Mouse (Mus musculus) lung, embryonic 14.5 days (tissue): ENCODE data around the gene Kcnab2. TPM values are rescaled to one million over a fixed set of nuclear protein-coding genes. Genes with fewer than 3 reads are reported as not detected.

Experiments used
- ATAC-seq: fragments of 200-750 bp; cut with Nextera tagmentation; 2 replicates; pipeline ENCODE4 v1.8.0; 2017; ENCODE audit warnings: mild to moderate bottlenecking, moderate TSS enrichment, moderate library complexity; ENCODE audit not compliant: insufficient read depth
- DNase-seq: peaks from one replicate; pipeline ENCODE4 v3.0.0-alpha.2; 2015
- H3K27ac ChIP-seq: fragments of 300-500 bp; sonication (generic); 2 replicates; pipeline ENCODE4 v1.5.1; 2014; ENCODE audit warnings: low read depth, mild to moderate bottlenecking, moderate library complexity
- H3K27me3 ChIP-seq: fragments of 300-500 bp; sonication (generic); 2 replicates; pipeline ENCODE4 v1.6.1; 2014; ENCODE audit warnings: low read length, control low read depth; ENCODE audit not compliant: insufficient read depth
- H3K36me3 ChIP-seq: fragments of 300-500 bp; sonication (generic); 2 replicates; pipeline ENCODE4 v1.6.1; 2014; ENCODE audit warnings: control low read depth; ENCODE audit not compliant: insufficient read depth
- H3K4me1 ChIP-seq: fragments of 300-500 bp; sonication (generic); 2 replicates; pipeline ENCODE4 v1.6.1; 2014; ENCODE audit warnings: antibody characterized with exemption, control low read depth; ENCODE audit not compliant: insufficient read depth
- H3K4me2 ChIP-seq: fragments of 300-500 bp; sonication (generic); 2 replicates; pipeline ENCODE4 v1.6.1; 2014; ENCODE audit warnings: mild to moderate bottlenecking
- H3K4me3 ChIP-seq: fragments of 300-500 bp; sonication (generic); 2 replicates; pipeline ENCODE4 v1.5.1; 2014; ENCODE audit warnings: low read depth, low read length
- H3K9ac ChIP-seq: fragments of 300-500 bp; sonication (generic); 2 replicates; pipeline ENCODE4 v1.6.1; 2014
- H3K9me3 ChIP-seq: fragments of 300-500 bp; sonication (generic); 2 replicates; pipeline ENCODE4 v1.6.1; 2016; ENCODE audit warnings: low read depth, low read length, control low read depth
- CTCF ChIP-seq: IDR thresholded peaks from 2 replicates; pipeline ENCODE4 v1.5.1; 2016; ENCODE audit warnings: antibody characterized with exemption, low read depth
- WGBS: fragments of 180-500 bp; shearing (Covaris S2); extraction: QIAGEN DNeasy Blood & Tissue Kit; methylation state at CpG from one replicate; pipeline ENCODE4 v1.1.7; 2014; 5-methylcytosine and 5-hydroxymethylcytosine counted together
- polyA plus RNA-seq: library from polyadenylated mRNA; unstranded; fragments of >200 nt; fragmentation: Nextera tagmentation; extraction: Ambion mirVana; gene quantifications from 2 replicates; pipeline ENCODE4 v1.2.1, GENCODE M21; 2014

Gene Kcnab2
- polyA plus RNA-seq, 1 experiment from 2014 or later, result 3.6 TPM

- WGBS, result 90% methylated on average over 12 of the region's 12 CpGs
- no peaks in the 10 kb centered on the region for H3K9me3 ChIP-seq
- no peaks in the 10 kb centered on the region for H3K27me3 ChIP-seq
- DNase-seq (no peak), ATAC-seq (no peak)
- TF ChIP-seq CTCF, result no peak
- no peak overlapping the region for H3K4me2 ChIP-seq
- no peaks in the 10 kb centered on the region for H3K36me3 ChIP-seq
- no peaks in the 10 kb centered on the region for H3K4me1 ChIP-seq
- H3K4me3 ChIP-seq, result no peak overlapping the region
- H3K9ac ChIP-seq, result no peak overlapping the region
- no peak overlapping the region for H3K27ac ChIP-seq
These were observed 23.5 kb downstream of the Kcnab2 start for GRCm38 (mm10) chr4:152454153-152454552.

- DNase-seq (no peak), ATAC-seq (no peak)
- H3K4me3 ChIP-seq, result no peak overlapping the region
- H3K4me2 ChIP-seq, result no peak overlapping the region
- H3K36me3 ChIP-seq, result no peaks in the 10 kb centered on the region
- no peaks in the 10 kb centered on the region for H3K4me1 ChIP-seq
- no peak overlapping the region for H3K27ac ChIP-seq
- WGBS, result 53% methylated on average over 10 of the region's 10 CpGs
- H3K9ac ChIP-seq, result no peak overlapping the region
- H3K9me3 ChIP-seq, result no peaks in the 10 kb centered on the region
- no peak for TF ChIP-seq CTCF
- no peaks in the 10 kb centered on the region for H3K27me3 ChIP-seq
These were observed 24.6 kb downstream of the Kcnab2 start for GRCm38 (mm10) chr4:152453079-152453478.

GRCm38 (mm10) chr4:152451371-152451770 lies 26.3 kb downstream of the Kcnab2 start:
- Histone ChIP-seq H3K27me3 (no peaks in the 10 kb centered on the region), H3K9me3 (no peaks in the 10 kb centered on the region), H3K4me1 (no peaks in the 10 kb centered on the region), H3K27ac (no peak overlapping the region), H3K9ac (no peak overlapping the region), H3K4me3 (no peak overlapping the region), H3K36me3 (no peaks in the 10 kb centered on the region), H3K4me2 (no peak overlapping the region)
- TF ChIP-seq CTCF, result no peak
- DNase-seq (no peak), ATAC-seq (no peak)
- 76% methylated on average over 6 of the region's 6 CpGs for WGBS

GRCm38 (mm10) chr4:152448666-152449018 lies 29.0 kb downstream of the Kcnab2 start:
- no peak overlapping the region for H3K4me2 ChIP-seq
- DNase-seq (no peak), ATAC-seq (no peak)
- no peak for TF ChIP-seq CTCF
- H3K4me1 ChIP-seq, result no peaks in the 10 kb centered on the region
- no peaks in the 10 kb centered on the region for H3K36me3 ChIP-seq
- no peaks in the 10 kb centered on the region for H3K27me3 ChIP-seq
- H3K9ac ChIP-seq, result no peak overlapping the region
- H3K4me3 ChIP-seq, result no peak overlapping the region
- 64% methylated on average over 8 of the region's 8 CpGs for WGBS
- no peak overlapping the region for H3K27ac ChIP-seq
- H3K9me3 ChIP-seq, result no peaks in the 10 kb centered on the region

GRCm38 (mm10) chr4:152447731-152448665 lies 29.7 kb downstream of the Kcnab2 start:
- Histone ChIP-seq H3K36me3 (no peaks in the 10 kb centered on the region), H3K4me1 (no peaks in the 10 kb centered on the region), H3K9me3 (no peaks in the 10 kb centered on the region), H3K4me2 (no peak overlapping the region), H3K27ac (no peak overlapping the region), H3K27me3 (no peaks in the 10 kb centered on the region), H3K9ac (no peak overlapping the region), H3K4me3 (no peak overlapping the region)
- no peak for TF ChIP-seq CTCF
- WGBS, result 67% methylated on average over 22 of the region's 22 CpGs
- ATAC-seq (no peak), DNase-seq (no peak)

GRCm38 (mm10) chr4:152446178-152446577 lies 31.5 kb downstream of the Kcnab2 start:
- DNase-seq (no peak), ATAC-seq (no peak; the same call in 1 of the 2 replicates)
- Histone ChIP-seq H3K36me3 (no peaks in the 10 kb centered on the region), H3K9me3 (no peaks in the 10 kb centered on the region), H3K27ac (no peak overlapping the region), H3K4me1 (no peaks in the 10 kb centered on the region), H3K4me3 (no peak overlapping the region), H3K4me2 (no peak overlapping the region), H3K27me3 (no peaks in the 10 kb centered on the region), H3K9ac (no peak overlapping the region)
- no peak for TF ChIP-seq CTCF
- WGBS, result 69% methylated on average over 10 of the region's 10 CpGs

- no peak overlapping the region for H3K4me2 ChIP-seq
- H3K9ac ChIP-seq, result no peak overlapping the region
- H3K27me3 ChIP-seq, result no peaks in the 10 kb centered on the region
- H3K4me1 ChIP-seq, result no peaks in the 10 kb centered on the region
- 34% methylated on average over 9 of the region's 9 CpGs for WGBS
- H3K36me3 ChIP-seq, result no peaks in the 10 kb centered on the region
- H3K27ac ChIP-seq, result no peak overlapping the region
- no peak overlapping the region for H3K4me3 ChIP-seq
- no peak for ATAC-seq
- TF ChIP-seq CTCF, result no peak
- no peaks in the 10 kb centered on the region for H3K9me3 ChIP-seq
- no peak for DNase-seq
These were observed 36.1 kb downstream of the Kcnab2 start for GRCm38 (mm10) chr4:152441536-152441935.
